In the genomic region with DNA sequence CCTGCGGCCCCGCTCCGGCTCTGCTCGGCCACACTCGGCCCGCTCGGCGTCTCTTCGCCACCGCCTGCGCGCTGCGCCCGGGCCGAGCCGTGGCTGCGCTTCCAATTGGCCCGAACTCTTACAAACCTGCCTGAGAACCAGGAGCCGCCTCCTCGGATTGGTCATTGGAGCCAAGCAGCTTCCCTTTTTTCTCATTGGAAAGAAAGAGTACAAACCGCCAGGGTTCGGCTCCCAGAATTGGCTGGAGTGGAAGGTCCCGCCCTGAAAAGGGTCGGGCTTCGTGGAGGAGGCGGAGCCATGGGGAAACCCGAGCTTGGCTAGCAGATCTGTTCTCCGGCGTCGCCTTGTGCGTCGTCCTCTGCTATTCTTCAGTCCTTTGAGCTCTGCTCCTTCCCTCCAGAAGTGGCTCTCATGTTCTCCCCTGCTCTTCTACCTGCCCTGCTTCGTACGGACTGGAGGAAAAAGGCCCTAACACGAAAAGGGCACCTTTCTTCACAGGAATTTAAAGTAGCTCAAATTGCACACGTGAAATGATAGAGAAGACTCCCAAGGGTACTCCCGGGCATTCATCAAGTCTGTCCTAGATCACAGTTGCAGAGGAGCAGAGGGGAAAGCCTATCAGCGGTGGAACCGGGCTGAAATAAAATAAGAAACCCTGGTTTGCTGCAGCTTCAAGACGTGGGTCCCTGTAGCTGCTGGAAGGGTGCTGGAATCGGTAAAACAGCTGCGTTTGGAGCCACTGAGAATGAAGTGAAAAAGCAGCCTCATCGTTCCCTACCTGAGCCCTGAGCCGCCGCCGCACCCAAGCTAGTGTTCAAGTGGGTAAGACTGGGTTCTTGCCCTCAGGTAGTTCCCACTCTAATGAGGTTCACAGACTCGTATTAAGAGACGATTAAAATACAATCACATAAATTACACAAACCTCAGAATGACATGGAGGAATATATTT, we compare ENCODE assay signal across 8 mouse cellular contexts. TPM values are rescaled to one million over a fixed set of nuclear protein-coding genes. Genes with fewer than 3 reads are reported as not detected.
DNase-seq lines count a peak whose midpoint lies in the region; ATAC-seq lines count a peak whose summit lies in the region.

Ppp2r5d (minus strand) TSS at position 225 of the 949 bp plus-strand sequence.

- H3K9ac ChIP-seq in lung, embryonic 16.5 days (ENCODE audit: low read length) = peak within 1 kb of the TSS; percentile 93

- H3K9me3 ChIP-seq in lung, embryonic 16.5 days (ENCODE audit: control insufficient read depth, low read length) = no peaks in the 10 kb centered on the region

- no peaks in the 10 kb centered on the region for H3K36me3 ChIP-seq in lung, embryonic 16.5 days (ENCODE audit: control insufficient read depth, insufficient read depth, low read length)

- peak within 1 kb of the TSS; percentile 97 for H3K27ac ChIP-seq in lung, embryonic 16.5 days (ENCODE audit: low read length)

- H3K27me3 ChIP-seq in lung, embryonic 16.5 days (ENCODE audit: control insufficient read depth, insufficient read depth, low read depth, low read length) = no peaks in the 10 kb centered on the region

- ATAC-seq in hematopoietic stem cell, adult 5-6 weeks (replicated peaks in 1 of 2; ENCODE audit: insufficient read depth in 1 of 2, low FRiP score in 2 of 2, low TSS enrichment in 1 of 2, low read depth in 1 of 2, poor library complexity in 2 of 2, severe bottlenecking in 2 of 2) = peak; percentile 98 to 99
- ATAC-seq in lung, embryonic 16.5 days (ENCODE audit: low read depth) = peak; percentile 96

- peak within 1 kb of the TSS; percentile 85 for H3K4me3 ChIP-seq in lung, embryonic 16.5 days (ENCODE audit: low read length)

- DNase-seq in MEL-GATA-1-ER (ENCODE audit: extremely low read depth, low read depth) = peak; percentile 98
- peak; percentile 96 for DNase-seq in cerebellum, adult 8-10 months
- DNase-seq in forelimb bud, embryonic 11.5 days (ENCODE audit: low read depth, low spot score) = peak; percentile 98
- DNase-seq in layer of hippocampus, adult 9-10 months (ENCODE audit: low spot score) = peak; percentile 97
- peak; percentile 85 for DNase-seq in ovary, postnatal 10 days (ENCODE audit: low spot score)
- DNase-seq in thymus, postnatal 10 days (ENCODE audit: low spot score in 2 of 2) = peak; percentile 93 to 95

- under 1% methylated on average over 48 of the region's 48 CpGs for WGBS in lung, embryonic 16.5 days

- peaks cover 25% of the 10 kb centered on the region for H3K4me1 ChIP-seq in lung, embryonic 16.5 days (replicated peaks; ENCODE audit: control insufficient read depth, insufficient read depth, low read length)

- H3K4me2 ChIP-seq in lung, embryonic 16.5 days (ENCODE audit: low read depth, low read length) = peak within 1 kb of the TSS; percentile 77

RNA-seq across cellular contexts. Expression of gene Ppp2r5d, which starts in this region (rescaled TPM):
- total RNA-seq in hematopoietic stem cell, adult 5-6 weeks (2017) = 37.0 and 37.4 TPM in 2 replicates
- polyA plus RNA-seq in lung, embryonic 16.5 days (2015; fragmentation: Nextera tagmentation; extraction: Ambion mirVana) = 90.7 and 94.7 TPM in 2 replicates

Comparison
In these comparisons a context has a peak if more than half of its experiments do, and no peak if none do; other contexts are left out.
1. Peak in every context shown above with its lines: DNase-seq, ATAC-seq, H3K4me3 ChIP-seq and H3K27ac ChIP-seq.